Mouse (Mus musculus) thymus, adult 18-20 months (tissue): ENCODE data around the gene Snu13.

Experiments used
- DNase-seq, 2 experiments: peaks; one replicate each; pipeline ENCODE4 v3.0.0; 2022; ENCODE audit warnings: mixed read lengths in 2 of 2

Gene Snu13

GRCm38 (mm10) chr15:82023965-82024635, 23.3 kb downstream of the Snu13 start:
- DNase-seq: no peak

GRCm38 (mm10) chr15:82022535-82023088, 24.8 kb downstream of the Snu13 start:
- no peak for DNase-seq

- DNase-seq: no peak
Measured at GRCm38 (mm10) chr15:82019288-82019687, 28.1 kb downstream of the Snu13 start.

- DNase-seq: peak in 1 of 2 experiments; percentile 41
Measured at GRCm38 (mm10) chr15:82017461-82017860, 29.9 kb downstream of the Snu13 start.

GRCm38 (mm10) chr15:82016830-82017229, 30.6 kb downstream of the Snu13 start:
- no peak for DNase-seq

- DNase-seq: peak; percentile 99
Measured at GRCm38 (mm10) chr15:82016101-82016808, 31.1 kb downstream of the Snu13 start.

- DNase-seq: peak in 1 of 2 experiments; percentile 46
Measured at GRCm38 (mm10) chr15:82015392-82016100, 31.9 kb downstream of the Snu13 start.

- no peak for DNase-seq
Measured at GRCm38 (mm10) chr15:82014745-82015391, 32.5 kb downstream of the Snu13 start.

- no peak for DNase-seq
Measured at GRCm38 (mm10) chr15:82011947-82012346, 35.5 kb downstream of the Snu13 start.

GRCm38 (mm10) chr15:82004257-82004656, 43.1 kb downstream of the Snu13 start:
- DNase-seq: no peak

- no peak for DNase-seq
Measured at GRCm38 (mm10) chr15:81993992-81994391, 53.4 kb downstream of the Snu13 start.

GRCm38 (mm10) chr15:81990549-81990948, 56.8 kb downstream of the Snu13 start:
- no peak for DNase-seq
